Mouse (Mus musculus) hindbrain, embryonic 14.5 days (tissue): ENCODE data around the gene Prkar2b. TPM values are rescaled to one million over a fixed set of nuclear protein-coding genes. Genes with fewer than 3 reads are reported as not detected.

Experiments
- ATAC-seq: fragments of 200-750 bp; cut with Nextera tagmentation; 2 replicates; pipeline ENCODE4 v1.8.0; 2017; ENCODE audit warnings: moderate number of reproducible peaks, mild to moderate bottlenecking, moderate TSS enrichment, moderate library complexity; ENCODE audit not compliant: low FRiP score
- DNase-seq: peaks from one replicate; pipeline ENCODE4 v3.0.0-alpha.2; 2015; ENCODE audit warnings: low spot score
- H3K27ac ChIP-seq: fragments of 300-500 bp; sonication (generic); 2 replicates; pipeline ENCODE4 v1.5.1; 2014; ENCODE audit warnings: mild to moderate bottlenecking, moderate library complexity
- H3K27me3 ChIP-seq: fragments of 300-500 bp; sonication (generic); 2 replicates; pipeline ENCODE4 v1.6.1; 2014; ENCODE audit warnings: mild to moderate bottlenecking, low read length, mixed read lengths; ENCODE audit not compliant: control insufficient read depth, insufficient read depth
- H3K36me3 ChIP-seq: fragments of 300-500 bp; sonication (generic); replicated peaks from 2 replicates; pipeline ENCODE4 v1.6.1; 2014; ENCODE audit not compliant: control insufficient read depth, insufficient read depth
- H3K4me1 ChIP-seq: fragments of 300-500 bp; sonication (generic); replicated peaks from 2 replicates; pipeline ENCODE4 v1.6.1; 2014; ENCODE audit warnings: antibody characterized with exemption, low read length, mixed read lengths; ENCODE audit not compliant: control insufficient read depth, insufficient read depth
- H3K4me2 ChIP-seq: fragments of 300-500 bp; sonication (generic); replicated peaks from 2 replicates; pipeline ENCODE4 v1.6.1; 2014; ENCODE audit warnings: mild to moderate bottlenecking, moderate library complexity
- H3K4me3 ChIP-seq: fragments of 300-500 bp; sonication (generic); replicated peaks from 2 replicates; pipeline ENCODE4 v1.5.1; 2014; ENCODE audit warnings: mild to moderate bottlenecking, low read length
- H3K9ac ChIP-seq: fragments of 300-500 bp; sonication (generic); 2 replicates; pipeline ENCODE4 v1.6.1; 2014
- H3K9me3 ChIP-seq: fragments of 300-500 bp; sonication (generic); 2 replicates; pipeline ENCODE4 v1.6.1; 2016; ENCODE audit warnings: low read length; ENCODE audit not compliant: control insufficient read depth
- whole genome bisulfite sequencing: fragments of 180-500 bp; shearing (Covaris S2); extraction: QIAGEN DNeasy Blood & Tissue Kit; methylation state at CpG from one replicate; pipeline ENCODE4 v1.1.7; 2014; 5-methylcytosine and 5-hydroxymethylcytosine counted together
- polyA plus RNA-seq: library from polyadenylated mRNA; unstranded; fragments of >200 nt; fragmentation: Nextera tagmentation; extraction: Ambion mirVana; gene quantifications from 2 replicates; pipeline ENCODE4 v1.2.1, GENCODE M21; 2014

The Prkar2b gene
- 169 and 207 TPM in 2 replicates for polyA plus RNA-seq

DNA sequence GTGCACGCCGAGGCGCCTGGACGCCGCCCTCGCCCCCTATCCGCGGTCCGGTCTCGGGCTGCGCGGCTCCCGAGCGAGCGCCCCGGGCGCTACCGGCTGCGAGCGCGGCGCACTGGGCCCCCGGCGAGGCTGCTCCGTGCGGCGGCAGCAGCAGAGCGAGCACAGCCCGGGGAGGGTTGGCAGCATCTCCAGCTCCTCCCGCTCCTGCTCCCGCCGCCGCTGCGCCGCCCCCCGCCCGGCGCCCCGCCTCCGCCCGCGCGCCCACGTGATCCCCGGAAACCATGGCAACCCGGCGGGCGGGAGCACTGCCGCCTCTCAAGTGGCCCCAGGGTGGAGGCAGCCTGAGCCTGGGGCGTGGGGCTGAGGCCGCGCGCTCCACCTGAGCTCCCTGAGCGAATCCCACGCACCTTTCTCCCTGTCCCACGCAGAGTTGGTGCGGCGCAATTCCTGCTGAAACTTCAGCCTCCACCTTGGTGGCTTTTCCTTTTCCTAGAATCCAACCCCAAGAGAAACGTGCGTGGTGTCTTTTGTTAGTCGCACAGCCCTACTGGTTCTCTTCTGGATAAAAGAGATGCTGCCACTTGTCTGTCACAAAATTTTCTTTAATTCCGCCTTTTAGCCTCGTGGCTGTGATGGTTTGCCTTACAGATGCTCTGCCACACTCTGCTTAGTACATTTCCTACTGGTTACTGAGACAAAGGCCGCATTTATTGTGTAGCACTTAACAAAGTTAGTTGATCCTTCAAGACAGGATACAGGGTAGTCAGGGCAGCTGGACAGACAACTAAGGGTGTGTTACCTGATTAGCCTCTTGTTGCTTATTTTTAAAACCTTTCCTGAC lies at the start of gene Prkar2b:
Prkar2b (minus strand) TSS at position 207 of the 841 bp plus-strand sequence.
- Histone ChIP-seq H3K27ac (peak within 1 kb of the TSS; percentile 99), H3K4me1 (peaks cover 28% of the 10 kb centered on the region), H3K27me3 (no peaks in the 10 kb centered on the region), H3K36me3 (no peaks in the 10 kb centered on the region), H3K9me3 (no peaks in the 10 kb centered on the region), H3K9ac (peak within 1 kb of the TSS; percentile 98), H3K4me2 (peak within 1 kb of the TSS; percentile 52), H3K4me3 (peak within 1 kb of the TSS; percentile 95)
- WGBS = under 1% methylated on average over 52 of the region's 64 CpGs
- ATAC-seq (peak; percentile 94), DNase-seq (peak; percentile 92)

DNA sequence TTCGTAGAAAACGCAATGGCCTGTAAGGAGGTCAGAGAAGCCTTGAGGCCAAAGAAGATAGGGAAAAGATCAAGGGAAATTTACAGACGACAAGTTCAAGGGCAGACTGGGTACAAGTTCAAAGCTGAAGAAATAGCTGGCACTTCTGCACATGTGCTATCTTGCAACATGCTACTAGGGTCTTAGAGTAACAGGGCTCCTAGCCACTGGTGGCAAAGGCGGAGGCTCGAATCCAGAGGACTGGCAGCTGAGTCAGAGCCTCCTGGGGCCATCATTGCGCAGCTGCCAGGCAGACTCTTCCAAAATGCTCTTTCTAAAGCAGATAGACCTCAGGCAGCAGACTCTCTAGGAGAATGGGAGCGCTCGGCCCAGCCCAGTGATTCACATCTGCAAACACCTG lies 48.1 kb upstream of the Prkar2b start:
- H3K9me3 ChIP-seq = no peaks in the 10 kb centered on the region
- no peak overlapping the region for H3K4me3 ChIP-seq
- no peak overlapping the region for H3K9ac ChIP-seq
- H3K27me3 ChIP-seq = no peaks in the 10 kb centered on the region
- WGBS = 78% methylated on average over 8 of the region's 8 CpGs
- no peaks in the 10 kb centered on the region for H3K36me3 ChIP-seq
- no peak for ATAC-seq
- H3K4me2 ChIP-seq = no peak overlapping the region
- no peak overlapping the region for H3K27ac ChIP-seq
- no peak for DNase-seq
- H3K4me1 ChIP-seq = no peaks in the 10 kb centered on the region

- 86% methylated on average over 4 of the region's 4 CpGs for WGBS
- no peak overlapping the region for H3K27ac ChIP-seq
- H3K27me3 ChIP-seq = no peaks in the 10 kb centered on the region
- H3K9ac ChIP-seq = no peak overlapping the region
- H3K9me3 ChIP-seq = no peaks in the 10 kb centered on the region
- no peaks in the 10 kb centered on the region for H3K4me1 ChIP-seq
- H3K4me2 ChIP-seq = no peak overlapping the region
- DNase-seq = no peak
- no peaks in the 10 kb centered on the region for H3K36me3 ChIP-seq
- ATAC-seq = no peak
- H3K4me3 ChIP-seq = no peak overlapping the region
These were observed 43.9 kb upstream of the Prkar2b start for GRCm38 (mm10) chr12:32104955-32105521.

DNA sequence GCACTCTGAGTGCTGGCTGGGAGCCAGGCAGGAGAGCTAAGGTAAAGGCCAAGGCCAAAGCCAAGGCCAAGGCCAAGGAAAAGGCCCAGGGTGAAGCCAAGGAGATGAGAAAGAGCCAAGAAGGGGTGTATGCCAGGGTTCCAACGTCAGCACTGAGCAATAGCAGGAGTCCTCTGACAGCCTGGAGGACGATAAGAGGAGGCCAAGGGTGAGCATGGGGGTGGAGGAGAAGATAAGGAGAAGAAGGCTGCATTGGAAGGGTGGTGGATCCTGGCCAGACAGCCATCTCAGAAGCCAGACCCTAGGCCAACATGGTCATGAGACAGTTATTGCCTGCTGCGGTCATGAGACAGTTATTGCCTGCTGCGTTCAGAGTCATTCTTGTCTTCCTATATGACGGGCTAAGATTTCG lies 43.4 kb upstream of the Prkar2b start:
- no peak overlapping the region for H3K9ac ChIP-seq
- WGBS = 88% methylated on average over 6 of the region's 6 CpGs
- H3K36me3 ChIP-seq = no peaks in the 10 kb centered on the region
- no peak overlapping the region for H3K4me3 ChIP-seq
- ATAC-seq (no peak), DNase-seq (no peak)
- H3K27me3 ChIP-seq = no peaks in the 10 kb centered on the region
- no peak overlapping the region for H3K27ac ChIP-seq
- H3K9me3 ChIP-seq = no peaks in the 10 kb centered on the region
- no peaks in the 10 kb centered on the region for H3K4me1 ChIP-seq
- H3K4me2 ChIP-seq = no peak overlapping the region

- no peaks in the 10 kb centered on the region for H3K9me3 ChIP-seq
- WGBS = 95% methylated on average over 4 of the region's 4 CpGs
These were observed 40.2 kb upstream of the Prkar2b start for GRCm38 (mm10) chr12:32101306-32101705.

DNA sequence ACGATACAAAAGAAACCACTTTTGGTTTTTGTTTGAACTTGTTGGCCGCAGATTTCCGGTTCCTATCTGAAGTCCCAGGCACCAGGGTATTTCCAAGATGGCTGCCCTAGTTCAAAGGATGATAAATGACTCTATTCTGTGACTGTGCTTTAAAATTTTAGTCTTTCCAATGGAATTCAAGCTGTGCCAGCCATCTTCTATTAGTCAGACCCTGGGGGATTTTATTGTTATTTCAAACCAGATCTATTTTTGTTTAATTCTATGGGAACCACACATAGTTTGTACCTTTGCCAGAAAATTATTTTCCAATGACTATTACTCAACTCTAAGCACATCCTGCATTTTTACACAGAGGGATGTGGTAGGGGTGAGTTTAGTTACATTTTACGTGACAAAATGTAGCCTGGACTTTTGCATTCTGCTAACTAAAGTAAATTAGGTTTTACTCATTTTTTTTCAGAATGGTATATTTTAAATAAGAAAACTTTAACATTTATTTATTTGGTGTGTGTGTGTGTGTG lies 38.6 kb upstream of the Prkar2b start:
- Histone ChIP-seq H3K4me2 (no peak overlapping the region), H3K9me3 (no peaks in the 10 kb centered on the region), H3K4me3 (no peak overlapping the region), H3K36me3 (no peaks in the 10 kb centered on the region), H3K27me3 (no peaks in the 10 kb centered on the region), H3K4me1 (no peaks in the 10 kb centered on the region), H3K9ac (no peak overlapping the region), H3K27ac (no peak overlapping the region)
- no peak for ATAC-seq
- peak; percentile 24 for DNase-seq
- 88% methylated on average over 4 of the region's 4 CpGs for WGBS

More at GRCm38 (mm10) chr12:32101306-32101705, 40.2 kb upstream of the Prkar2b start:
- Histone ChIP-seq H3K9ac (no peak overlapping the region), H3K36me3 (no peaks in the 10 kb centered on the region), H3K4me2 (no peak overlapping the region), H3K4me3 (no peak overlapping the region), H3K4me1 (no peaks in the 10 kb centered on the region), H3K27ac (no peak overlapping the region), H3K27me3 (no peaks in the 10 kb centered on the region)
- DNase-seq (no peak), ATAC-seq (no peak)

DNA sequence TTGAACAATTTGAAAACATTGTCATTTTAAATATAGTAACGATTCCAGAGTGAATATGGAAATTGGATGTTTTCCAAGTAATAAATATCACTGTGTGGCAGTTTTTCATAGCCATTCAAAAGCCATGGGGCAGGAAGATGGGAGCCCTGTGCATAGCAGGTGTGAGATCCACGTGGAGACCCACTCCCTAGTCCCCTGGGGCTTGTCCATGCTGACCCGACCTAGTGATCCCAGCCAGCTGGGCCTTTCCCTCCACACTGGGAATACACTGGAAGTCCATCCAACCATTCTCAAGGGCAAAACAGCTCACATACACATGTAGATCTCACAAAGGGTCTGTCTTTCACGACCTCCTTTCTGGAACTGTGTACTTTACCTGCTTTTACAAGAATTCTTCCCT lies 37.5 kb upstream of the Prkar2b start:
- Histone ChIP-seq H3K36me3 (no peaks in the 10 kb centered on the region), H3K27ac (no peak overlapping the region), H3K4me2 (no peak overlapping the region), H3K9me3 (no peaks in the 10 kb centered on the region), H3K4me3 (no peak overlapping the region), H3K9ac (no peak overlapping the region), H3K27me3 (no peaks in the 10 kb centered on the region), H3K4me1 (no peaks in the 10 kb centered on the region)
- 66% methylated on average over 4 of the region's 4 CpGs for WGBS
- DNase-seq = no peak
- ATAC-seq = no peak

GRCm38 (mm10) chr12:32097107-32097506 lies 36.0 kb upstream of the Prkar2b start:
- Histone ChIP-seq H3K4me1 (no peaks in the 10 kb centered on the region), H3K27ac (no peak overlapping the region), H3K9ac (no peak overlapping the region), H3K27me3 (no peaks in the 10 kb centered on the region), H3K9me3 (peaks cover 2% of the 10 kb centered on the region; the same call in 1 of the 2 replicates), H3K36me3 (no peaks in the 10 kb centered on the region), H3K4me3 (no peak overlapping the region), H3K4me2 (no peak overlapping the region)
- 88% methylated on average over 1 of the region's 1 CpGs for WGBS
- no peak for ATAC-seq
- DNase-seq = no peak

DNA sequence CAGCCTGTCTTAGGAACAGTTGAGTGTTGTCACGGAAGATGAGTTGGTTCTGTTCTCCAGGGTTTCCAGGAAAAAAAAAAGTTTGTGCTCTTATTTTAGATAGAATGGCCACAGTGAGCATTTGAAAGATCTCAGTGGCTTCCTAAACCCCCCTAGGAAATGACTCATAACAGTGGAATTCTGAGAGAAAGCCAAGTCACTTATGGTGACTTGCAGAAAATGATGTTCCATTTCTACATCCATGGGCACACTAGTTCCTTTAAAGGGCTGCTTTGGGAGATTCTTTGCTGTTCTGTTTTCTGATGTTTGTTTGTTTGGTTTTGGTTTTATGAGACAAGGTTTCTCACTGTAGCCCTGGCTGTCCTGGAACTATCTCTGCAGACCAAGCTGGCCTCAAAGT lies 34.1 kb upstream of the Prkar2b start:
- no peaks in the 10 kb centered on the region for H3K4me1 ChIP-seq
- H3K36me3 ChIP-seq = no peaks in the 10 kb centered on the region
- H3K4me2 ChIP-seq = no peak overlapping the region
- H3K27ac ChIP-seq = no peak overlapping the region
- WGBS = 91% methylated on average over 1 of the region's 1 CpGs
- DNase-seq (no peak), ATAC-seq (no peak)
- no peak overlapping the region for H3K9ac ChIP-seq
- H3K27me3 ChIP-seq = no peaks in the 10 kb centered on the region
- peaks cover 17% of the 10 kb centered on the region; the same call in 1 of the 2 replicates for H3K9me3 ChIP-seq
- no peak overlapping the region for H3K4me3 ChIP-seq
